ENCODE assay signal across 9 mouse cellular contexts in the genomic region with DNA sequence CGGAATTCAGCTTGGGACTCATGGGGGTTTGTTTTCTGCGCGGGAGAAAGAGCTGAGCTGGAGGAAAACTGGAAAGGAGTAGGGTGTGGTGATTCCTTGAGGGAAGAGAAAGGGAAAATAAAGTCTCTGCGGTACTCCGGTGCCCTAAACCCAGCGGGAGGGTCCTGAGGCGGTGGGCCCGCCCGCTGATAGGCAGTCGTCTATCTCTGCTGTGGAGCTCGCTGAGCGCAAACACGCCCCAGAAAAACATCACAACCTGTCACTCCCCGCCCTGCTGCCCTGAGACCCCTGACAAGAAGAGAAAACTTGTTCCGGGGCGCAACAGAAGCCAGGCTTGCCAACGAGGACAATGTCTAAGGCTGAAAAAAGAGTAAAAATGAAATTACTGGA. TPM values are rescaled to one million over a fixed set of nuclear protein-coding genes. Genes with fewer than 3 reads are reported as not detected.
A peak's percentile ranks its signal among the peaks of the same experiment; 100 is the strongest.
DNase-seq lines count a peak whose midpoint lies in the region; ATAC-seq lines count a peak whose summit lies in the region.
"Had no signal": no experiment of that assay in that cellular context is flagged by ENCODE, and none has a peak within 500 bp of the region (broad histone marks: within the 10 kb centered on the region; RNA-seq: fewer than 3 reads in every experiment).

No protein-coding gene starts in this region.

- peaks cover 25% of the 10 kb centered on the region for H3K27me3 ChIP-seq in heart, embryonic 14.5 days (ENCODE audit: control insufficient read depth, insufficient read depth, low read length)
- H3K27me3 ChIP-seq in forebrain, embryonic 10.5 days (ENCODE audit: poor library complexity, severe bottlenecking), result peaks cover 52% of the 10 kb centered on the region
- peaks cover 29% of the 10 kb centered on the region for H3K27me3 ChIP-seq in limb, embryonic 15.5 days
- H3K27me3 ChIP-seq in stomach, embryonic 15.5 days (replicated peaks), result peaks cover 28% of the 10 kb centered on the region

- no peak for DNase-seq in heart, postnatal 14 days
- DNase-seq in ES-CJ7 (ENCODE audit: low read depth, low spot score), result peak; percentile 41
- peak; percentile 33 for DNase-seq in forebrain, embryonic 10.5 days (ENCODE audit: extremely low spot score, low spot score)
- DNase-seq in spleen, postnatal 10 days (ENCODE audit: low spot score in 2 of 2), result no peak
- no peak for DNase-seq in urinary bladder, adult 2 months (ENCODE audit: low spot score)

- H3K9me3 ChIP-seq in heart, embryonic 14.5 days (ENCODE audit: control insufficient read depth, low read length), result no peaks in the 10 kb centered on the region
- no peaks in the 10 kb centered on the region for H3K9me3 ChIP-seq in forebrain, embryonic 10.5 days
- H3K9me3 ChIP-seq in limb, embryonic 15.5 days, result no peaks in the 10 kb centered on the region
- no peaks in the 10 kb centered on the region for H3K9me3 ChIP-seq in stomach, embryonic 15.5 days

- intact Hi-C loops in heart, postnatal 14 days (cut with DNase I), result no loop called here

- no peak overlapping the region for H3K9ac ChIP-seq in heart, embryonic 14.5 days (ENCODE audit: low read length)
- H3K9ac ChIP-seq in limb, embryonic 15.5 days, result no peak overlapping the region
- H3K9ac ChIP-seq in stomach, embryonic 15.5 days, result no peak overlapping the region

- under 1% methylated on average over 17 of the region's 17 CpGs for WGBS in heart, embryonic 14.5 days
- under 1% methylated on average over 17 of the region's 17 CpGs for WGBS in forebrain, embryonic 10.5 days
- WGBS in limb, embryonic 15.5 days, result 1% methylated on average over 17 of the region's 17 CpGs
- WGBS in stomach, embryonic 15.5 days, result 2% methylated on average over 17 of the region's 17 CpGs

- H3K27ac ChIP-seq in heart, embryonic 14.5 days (replicated peaks in 1 of 2; ENCODE audit: control insufficient read depth in 1 of 2, insufficient read depth in 1 of 2, low read depth in 2 of 2, low read length in 2 of 2), result no peak overlapping the region
- no peak overlapping the region for H3K27ac ChIP-seq in forebrain, embryonic 10.5 days
- no peak overlapping the region for H3K27ac ChIP-seq in limb, embryonic 15.5 days
- no peak overlapping the region for H3K27ac ChIP-seq in stomach, embryonic 15.5 days

- peak overlapping the region; percentile 99 for H3K4me2 ChIP-seq in heart, embryonic 14.5 days (ENCODE audit: low read length)
- H3K4me2 ChIP-seq in limb, embryonic 15.5 days, result peak overlapping the region; percentile 99
- peak overlapping the region; percentile 98 for H3K4me2 ChIP-seq in stomach, embryonic 15.5 days

- H3K4me3 ChIP-seq in heart, embryonic 14.5 days (ENCODE audit: control insufficient read depth in 1 of 2, insufficient read depth in 1 of 2, low read depth in 1 of 2, low read length in 2 of 2), result peak overlapping the region; percentile 58 to 69
- peak overlapping the region; percentile 74 for H3K4me3 ChIP-seq in forebrain, embryonic 10.5 days
- peak overlapping the region; percentile 59 for H3K4me3 ChIP-seq in limb, embryonic 15.5 days
- peak overlapping the region; percentile 60 for H3K4me3 ChIP-seq in stomach, embryonic 15.5 days (replicated peaks)

- ATAC-seq in heart, embryonic 14.5 days (ENCODE audit: insufficient number of reproducible peaks, insufficient read depth, low FRiP score, low read depth), result no peak
- no peak for ATAC-seq in limb, embryonic 15.5 days (ENCODE audit: insufficient number of reproducible peaks, low FRiP score, low TSS enrichment, low read depth)
- ATAC-seq in stomach, embryonic 15.5 days (ENCODE audit: insufficient read depth, low FRiP score, low read depth), result no peak

- peaks cover 9 to 14% of the 10 kb centered on the region in 2 experiments for H3K4me1 ChIP-seq in heart, embryonic 14.5 days (ENCODE audit: control insufficient read depth in 2 of 2, insufficient read depth in 2 of 2, low read length in 2 of 2)
- H3K4me1 ChIP-seq in forebrain, embryonic 10.5 days, result peaks cover 30% of the 10 kb centered on the region
- H3K4me1 ChIP-seq in limb, embryonic 15.5 days, result peaks cover 18% of the 10 kb centered on the region
- H3K4me1 ChIP-seq in stomach, embryonic 15.5 days, result peaks cover 6% of the 10 kb centered on the region; the same call in 1 of the 2 replicates

- H3K36me3 ChIP-seq in heart, embryonic 14.5 days (ENCODE audit: control insufficient read depth, insufficient read depth, low read length), result no peaks in the 10 kb centered on the region
- no peaks in the 10 kb centered on the region for H3K36me3 ChIP-seq in forebrain, embryonic 10.5 days (replicated peaks)
- no peaks in the 10 kb centered on the region for H3K36me3 ChIP-seq in limb, embryonic 15.5 days
- H3K36me3 ChIP-seq in stomach, embryonic 15.5 days, result no peaks in the 10 kb centered on the region

RNA-seq across cellular contexts. Expression of a gene that starts 1.1 kb away (rescaled TPM):
- polyA plus RNA-seq in heart, embryonic 14.5 days (2014; fragmentation: Nextera tagmentation; extraction: Ambion mirVana), result 10.9 and 15.1 TPM in 2 replicates
- 1 to 10 TPM; 5.3 to 8.9 TPM for total RNA-seq in heart, postnatal 14 days (2021)
- polyA plus RNA-seq in forebrain, embryonic 10.5 days (2016; fragmentation: Nextera tagmentation; extraction: Ambion mirVana), result 45.4 and 72.9 TPM in 2 replicates
- 3.5 and 6.8 TPM in 2 replicates for polyA plus RNA-seq in limb, embryonic 15.5 days (2015; fragmentation: Nextera tagmentation; extraction: Ambion mirVana)
- polyA plus RNA-seq in stomach, embryonic 15.5 days (2015; fragmentation: Nextera tagmentation; extraction: Ambion mirVana), result 64.0 and 69.8 TPM in 2 replicates
- polyA plus RNA-seq in urinary bladder, adult 2 months (2012; rRNA removed), result 2.8 and 2.9 TPM in 2 replicates
- total RNA-seq: MEL had no signal

RNA-seq across cellular contexts. Expression of a gene that starts 34.0 kb away (rescaled TPM):
- polyA plus RNA-seq in heart, embryonic 14.5 days (2014; fragmentation: Nextera tagmentation; extraction: Ambion mirVana), result 0.77 and 1.1 TPM in 2 replicates
- under 1 TPM; 0.15 to 0.36 TPM for total RNA-seq in heart, postnatal 14 days (2021)
- polyA plus RNA-seq in forebrain, embryonic 10.5 days (2016; fragmentation: Nextera tagmentation; extraction: Ambion mirVana), result 1.4 and 1.8 TPM in 2 replicates
- 0.18 and 0.52 TPM in 2 replicates for polyA plus RNA-seq in limb, embryonic 15.5 days (2015; fragmentation: Nextera tagmentation; extraction: Ambion mirVana)
- 0.22 and 0.30 TPM in 2 replicates for polyA plus RNA-seq in stomach, embryonic 15.5 days (2015; fragmentation: Nextera tagmentation; extraction: Ambion mirVana)
- 0.07 TPM in 2 replicates for polyA plus RNA-seq in urinary bladder, adult 2 months (2012; rRNA removed)
- total RNA-seq: MEL had no signal

Comparison
In these comparisons a context has a peak if more than half of its experiments do, and no peak if none do; other contexts are left out.
1. DNase-seq: peak in ES-CJ7 (single experiment) and forebrain, embryonic 10.5 days (single experiment); none in heart, postnatal 14 days (0 of 2), spleen, postnatal 10 days (0 of 2) and urinary bladder, adult 2 months (single experiment).
2. Peak in every context shown above with its lines, with median percentiles within 50 percentile points of each other: H3K4me2 ChIP-seq and H3K4me3 ChIP-seq.